Mouse (Mus musculus) liver, embryonic 12.5 days (tissue): ENCODE measurements around the gene Slc25a4. TPM values are rescaled to one million over a fixed set of nuclear protein-coding genes. Genes with fewer than 3 reads are reported as not detected.

Source experiments
- ATAC-seq: fragments of 200-750 bp; cut with Nextera tagmentation; 2 replicates; pipeline ENCODE4 v1.8.0; 2017; ENCODE audit warnings: moderate number of reproducible peaks, mild to moderate bottlenecking, moderate library complexity
- H3K27ac ChIP-seq: fragments of 300-500 bp; sonication (generic); 2 replicates; pipeline ENCODE4 v1.5.1; 2016; ENCODE audit warnings: mild to moderate bottlenecking
- H3K27me3 ChIP-seq: fragments of 300-500 bp; sonication (generic); replicated peaks from 2 replicates; pipeline ENCODE4 v1.6.1; 2016; ENCODE audit warnings: mild to moderate bottlenecking, moderate library complexity
- H3K36me3 ChIP-seq: fragments of 300-500 bp; sonication (generic); 2 replicates; pipeline ENCODE4 v1.6.1; 2016; ENCODE audit warnings: mild to moderate bottlenecking, moderate library complexity
- H3K4me1 ChIP-seq: fragments of 300-500 bp; sonication (generic); 2 replicates; pipeline ENCODE4 v1.6.1; 2016
- H3K4me2 ChIP-seq: fragments of 300-500 bp; sonication (generic); 2 replicates; pipeline ENCODE4 v1.6.1; 2016; ENCODE audit warnings: mild to moderate bottlenecking, moderate library complexity
- H3K4me3 ChIP-seq: fragments of 300-500 bp; sonication (generic); 2 replicates; pipeline ENCODE4 v1.5.1; 2016; ENCODE audit warnings: mild to moderate bottlenecking, moderate library complexity
- H3K9ac ChIP-seq: fragments of 300-500 bp; sonication (generic); 2 replicates; pipeline ENCODE4 v1.6.1; 2016; ENCODE audit warnings: mild to moderate bottlenecking, moderate library complexity
- H3K9me3 ChIP-seq: fragments of 300-500 bp; sonication (generic); replicated peaks from 2 replicates; pipeline ENCODE4 v1.6.1; 2016; ENCODE audit warnings: mild to moderate bottlenecking, moderate library complexity
- WGBS: fragments of 180-500 bp; shearing (Covaris S2); methylation state at CpG from one replicate; pipeline ENCODE4 v1.1.7; 2016; ENCODE audit not compliant: insufficient replicate concordance; 5-methylcytosine and 5-hydroxymethylcytosine counted together
- microRNA-seq: library from miRNA; unstranded; fragments of <30 nt; microRNA quantifications from one replicate; pipeline ENCODE4, GENCODE M21; 2017
- polyA plus RNA-seq: library from polyadenylated mRNA; unstranded; fragments of >200 nt; fragmentation: Nextera tagmentation; extraction: Ambion mirVana; gene quantifications from 2 replicates; pipeline ENCODE4 v1.2.1, GENCODE M21; 2016

Slc25a4 gene
- polyA plus RNA-seq, 1 experiment from 2014 or later, result 148 TPM

DNA sequence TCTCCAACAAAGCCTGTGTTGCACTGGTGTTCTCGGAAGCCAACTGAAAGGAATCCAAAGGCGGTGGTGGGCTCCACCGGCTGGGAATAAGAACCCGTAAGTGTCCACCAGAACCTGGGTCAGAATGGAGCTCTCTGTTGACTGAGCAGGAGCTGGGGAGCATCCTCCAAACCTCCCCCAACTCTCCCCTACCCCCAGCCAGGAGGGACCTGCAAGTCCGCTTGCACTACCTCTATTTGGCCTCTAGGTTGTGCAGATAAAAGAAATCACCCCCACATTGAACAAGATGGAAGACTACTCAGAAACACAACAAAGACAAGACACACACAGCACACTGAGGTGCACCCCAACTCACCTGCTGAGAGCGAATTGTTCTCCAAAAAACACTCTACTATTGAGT is 8.7 kb downstream of the Slc25a4 start:
- Histone ChIP-seq H3K9me3 (no peaks in the 10 kb centered on the region), H3K36me3 (peaks cover 36% of the 10 kb centered on the region), H3K4me2 (no peak overlapping the region), H3K4me1 (no peaks in the 10 kb centered on the region), H3K9ac (no peak overlapping the region), H3K4me3 (no peak overlapping the region), H3K27ac (no peak overlapping the region), H3K27me3 (no peaks in the 10 kb centered on the region)
- WGBS, result 79% methylated on average over 6 of the region's 6 CpGs
- no peak for ATAC-seq

- H3K36me3 ChIP-seq, result peaks cover 37% of the 10 kb centered on the region
- no peak overlapping the region for H3K9ac ChIP-seq
- no peaks in the 10 kb centered on the region for H3K9me3 ChIP-seq
- no peak overlapping the region for H3K4me2 ChIP-seq
- WGBS, result 80% methylated on average over 5 of the region's 5 CpGs
- H3K27ac ChIP-seq, result no peak overlapping the region
- ATAC-seq, result no peak
- H3K4me1 ChIP-seq, result no peaks in the 10 kb centered on the region
- no peaks in the 10 kb centered on the region for H3K27me3 ChIP-seq
- H3K4me3 ChIP-seq, result no peak overlapping the region
Measured at GRCm38 (mm10) chr8:46197673-46198072, 13.4 kb downstream of the Slc25a4 start.

GRCm38 (mm10) chr8:46196877-46197276 is 14.2 kb downstream of the Slc25a4 start:
- H3K27me3 ChIP-seq, result no peaks in the 10 kb centered on the region
- H3K27ac ChIP-seq, result no peak overlapping the region
- peaks cover 43% of the 10 kb centered on the region for H3K36me3 ChIP-seq
- no peaks in the 10 kb centered on the region for H3K4me1 ChIP-seq
- no peak for ATAC-seq
- H3K9me3 ChIP-seq, result no peaks in the 10 kb centered on the region
- H3K4me2 ChIP-seq, result no peak overlapping the region
- WGBS, result 82% methylated on average over 3 of the region's 3 CpGs
- H3K9ac ChIP-seq, result no peak overlapping the region
- no peak overlapping the region for H3K4me3 ChIP-seq

DNA sequence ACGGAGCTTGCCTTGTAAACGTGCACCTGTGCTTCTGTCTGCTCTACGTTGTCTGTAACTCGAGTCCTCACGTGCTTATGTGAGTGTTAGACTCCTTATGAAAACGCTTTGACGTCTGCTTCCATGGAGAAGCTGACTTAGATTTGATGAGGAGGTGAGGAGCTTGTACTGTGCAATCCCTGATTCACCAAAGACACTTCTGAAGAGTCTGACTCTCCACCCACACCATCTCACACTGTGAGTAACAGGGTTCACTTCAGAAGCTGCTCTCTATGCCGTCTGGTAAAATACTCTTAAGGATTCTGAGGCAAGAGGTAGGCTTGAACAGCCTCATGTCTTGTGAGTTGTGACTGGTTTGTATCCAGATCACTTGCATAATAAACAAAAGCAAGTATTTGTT is 18.0 kb downstream of the Slc25a4 start:
- Histone ChIP-seq H3K9ac (no peak overlapping the region), H3K4me3 (no peak overlapping the region), H3K4me1 (no peaks in the 10 kb centered on the region), H3K27ac (no peak overlapping the region), H3K36me3 (peaks cover 53% of the 10 kb centered on the region), H3K9me3 (no peaks in the 10 kb centered on the region), H3K27me3 (no peaks in the 10 kb centered on the region), H3K4me2 (no peak overlapping the region)
- 84% methylated on average over 8 of the region's 8 CpGs for WGBS
- no peak for ATAC-seq

DNA sequence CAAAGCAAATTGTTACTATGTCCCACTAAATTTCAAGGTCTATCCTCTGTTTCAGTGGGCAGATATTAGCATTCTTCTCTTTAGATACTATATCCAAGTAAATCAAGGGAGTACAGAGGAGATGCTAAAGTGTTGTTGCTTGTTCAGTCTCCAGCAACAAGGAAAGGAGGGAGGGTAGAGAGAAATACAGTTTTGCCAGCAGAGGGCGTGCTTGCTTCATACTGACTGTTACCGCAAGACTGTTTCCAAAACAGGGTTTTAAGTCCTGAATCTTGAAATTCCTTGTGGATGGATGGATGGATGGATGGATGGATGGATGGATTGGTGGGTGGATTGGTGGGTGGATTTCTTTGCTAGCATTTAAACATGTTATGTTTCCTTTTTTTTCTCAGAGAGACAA is 25.7 kb downstream of the Slc25a4 start:
- Histone ChIP-seq H3K4me2 (no peak overlapping the region), H3K27me3 (no peaks in the 10 kb centered on the region), H3K4me3 (no peak overlapping the region), H3K9ac (no peak overlapping the region), H3K9me3 (no peaks in the 10 kb centered on the region), H3K4me1 (no peaks in the 10 kb centered on the region), H3K36me3 (peaks cover 39% of the 10 kb centered on the region), H3K27ac (no peak overlapping the region)
- ATAC-seq, result no peak
- 7% methylated on average over 2 of the region's 2 CpGs for WGBS

- ATAC-seq, result no peak
- no peak overlapping the region for H3K27ac ChIP-seq
- H3K36me3 ChIP-seq, result peaks cover 38% of the 10 kb centered on the region
- no peak overlapping the region for H3K4me3 ChIP-seq
- H3K9ac ChIP-seq, result no peak overlapping the region
- H3K27me3 ChIP-seq, result no peaks in the 10 kb centered on the region
- no peaks in the 10 kb centered on the region for H3K4me1 ChIP-seq
- no peak overlapping the region for H3K4me2 ChIP-seq
- H3K9me3 ChIP-seq, result no peaks in the 10 kb centered on the region
- 81% methylated on average over 7 of the region's 7 CpGs for WGBS
Measured at GRCm38 (mm10) chr8:46180136-46180535, 30.9 kb downstream of the Slc25a4 start.

DNA sequence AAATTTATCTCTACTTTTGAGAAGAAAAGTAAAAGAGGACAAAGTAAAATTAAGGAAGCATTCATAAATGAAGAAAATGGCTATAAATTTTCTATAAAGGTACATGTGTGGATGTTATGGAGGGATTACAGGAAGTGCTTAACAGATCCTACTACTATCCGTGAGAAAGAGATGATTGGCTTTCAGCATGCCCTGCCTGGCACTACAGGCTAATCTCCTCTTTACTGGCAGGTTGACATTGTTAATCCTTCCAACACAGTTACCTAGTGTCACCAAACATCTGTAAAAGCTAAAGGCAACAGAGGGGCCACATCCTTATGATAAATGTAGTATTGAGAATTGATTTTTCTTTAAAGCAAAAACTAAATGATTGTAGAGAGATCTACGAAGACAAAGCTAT is 37.4 kb downstream of the Slc25a4 start:
- peaks cover 27% of the 10 kb centered on the region for H3K36me3 ChIP-seq
- ATAC-seq, result peak; percentile 65
- WGBS, result 33% methylated on average over 2 of the region's 2 CpGs
- no peak overlapping the region for H3K4me2 ChIP-seq
- 0 out of 2 replicates have a peak overlapping the region, but pooled peaks have one; percentile 20 for H3K27ac ChIP-seq
- H3K4me3 ChIP-seq, result no peak overlapping the region
- H3K9ac ChIP-seq, result no peak overlapping the region
- no peaks in the 10 kb centered on the region for H3K9me3 ChIP-seq
- H3K27me3 ChIP-seq, result no peaks in the 10 kb centered on the region
- H3K4me1 ChIP-seq, result peaks cover 7% of the 10 kb centered on the region

GRCm38 (mm10) chr8:46163870-46164190 is 47.3 kb downstream of the Slc25a4 start:
- no peaks in the 10 kb centered on the region for H3K36me3 ChIP-seq
- no peak; the same call in 1 of the 2 replicates for ATAC-seq
- no peaks in the 10 kb centered on the region for H3K27me3 ChIP-seq
- H3K4me3 ChIP-seq, result peak overlapping the region; percentile 76
- H3K9me3 ChIP-seq, result no peaks in the 10 kb centered on the region
- H3K9ac ChIP-seq, result peak overlapping the region; percentile 82
- H3K4me1 ChIP-seq, result peaks cover 22% of the 10 kb centered on the region
- H3K27ac ChIP-seq, result peak overlapping the region; percentile 84
- 2% methylated on average over 24 of the region's 25 CpGs for WGBS
- peak overlapping the region; percentile 76 for H3K4me2 ChIP-seq

DNA sequence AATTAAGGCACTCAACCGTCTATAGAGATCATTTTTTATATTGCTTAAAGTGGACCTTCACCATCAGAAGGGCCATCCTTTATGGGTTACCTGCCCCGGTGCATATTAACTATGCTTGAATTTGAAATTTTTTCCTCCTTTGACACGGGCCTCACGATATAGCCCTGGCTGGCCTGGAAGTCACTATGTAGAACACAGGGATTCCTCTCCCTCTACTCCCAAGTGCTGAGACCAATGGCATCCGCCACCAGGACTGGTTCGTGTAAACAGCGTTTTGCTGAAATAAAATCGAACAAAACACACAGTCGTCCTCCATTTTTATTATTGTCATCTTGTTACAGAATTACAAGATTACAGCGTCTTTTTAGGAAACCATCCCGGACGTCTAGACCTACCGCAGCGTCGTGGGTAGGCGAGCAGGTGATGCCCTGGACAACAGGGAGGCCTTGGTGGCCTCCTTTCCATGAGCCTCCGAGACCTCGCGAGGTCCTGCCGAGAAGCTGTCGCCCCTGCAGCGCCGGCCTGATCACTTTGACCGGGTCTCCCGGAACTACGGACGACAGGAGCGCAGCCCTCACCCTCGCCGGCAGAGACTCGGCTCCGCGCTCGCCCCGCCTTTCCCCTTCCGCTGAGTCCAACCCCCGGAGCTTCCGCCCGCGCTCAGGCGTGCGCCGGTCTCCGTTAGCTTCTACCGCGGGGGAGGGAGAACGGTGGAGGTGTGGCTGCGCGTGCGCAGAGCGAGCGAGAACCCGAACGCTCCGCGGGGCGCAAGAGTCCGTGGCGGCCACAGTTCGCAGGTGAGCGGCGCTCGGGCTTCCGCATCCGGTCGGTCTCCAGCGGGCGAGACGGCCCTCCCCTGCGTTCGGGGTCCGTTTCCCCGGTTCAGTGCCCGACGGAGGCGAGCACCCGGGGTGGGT is 47.9 kb downstream of the Slc25a4 start:
- WGBS, result 2% methylated on average over 68 of the region's 77 CpGs
- peaks cover 22% of the 10 kb centered on the region for H3K4me1 ChIP-seq
- peak; percentile 99 for ATAC-seq

More for the DNA sequence above, 47.9 kb downstream of the Slc25a4 start:
- H3K4me3 ChIP-seq, result peak overlapping the region; percentile 76
- H3K9ac ChIP-seq, result peak overlapping the region; percentile 82
- H3K9me3 ChIP-seq, result no peaks in the 10 kb centered on the region
- H3K36me3 ChIP-seq, result no peaks in the 10 kb centered on the region
- H3K27me3 ChIP-seq, result no peaks in the 10 kb centered on the region
- peak overlapping the region; percentile 84 for H3K27ac ChIP-seq
- peak overlapping the region; percentile 76 for H3K4me2 ChIP-seq

Small RNAs within 50 kb of the gene (microRNA-seq; reads per million reads assigned to microRNA genes)
- not detected for gene Gm23812

Other genes starting within 250 kb of the Slc25a4 start
- 1.1 and 1.2 TPM in 2 replicates for gene 1700029J07Rik, start 236.0 kb downstream of the Slc25a4 start, polyA plus RNA-seq
- gene Ufsp2, start 235.8 kb downstream of the Slc25a4 start, polyA plus RNA-seq, result 38.3 and 45.4 TPM in 2 replicates
- gene Lrp2bp, start 212.0 kb downstream of the Slc25a4 start, polyA plus RNA-seq, result 0.16 TPM in 1 of 2 replicates, not detected in the other
- gene Ankrd37, start 205.6 kb downstream of the Slc25a4 start, polyA plus RNA-seq, result 8.8 and 9.6 TPM in 2 replicates
- 12.1 and 12.5 TPM in 2 replicates for gene Cfap97, start 59.5 kb downstream of the Slc25a4 start, polyA plus RNA-seq
- 5.7 and 6.2 TPM in 2 replicates for gene Snx25, start 59.1 kb downstream of the Slc25a4 start, polyA plus RNA-seq
- not detected in 2 replicates for gene Helt, start 83.4 kb upstream of the Slc25a4 start, polyA plus RNA-seq